Mouse (Mus musculus) mouse embryonic stem cell (cell line): ENCODE results near the gene Camta2.

ENCODE experiments used
- in situ Hi-C, 2 experiments: fragments of 300-500 bp; cut with MboI; formaldehyde crosslinking; loops; 1 replicate in 1 of 2; 3 replicates in 1 of 2; pipeline ENCODE4 v1.14.3; 2019 to 2020; ENCODE audit warnings: low sequenced_read_pairs in 2 of 2, low pct_unique_long_range_greater_than_20kb in 1 of 2, mixed read lengths in 1 of 2; ENCODE audit not compliant: unreplicated experiment in 1 of 2

Camta2 gene

GRCm38 (mm10) chr11:70639976-70640375 lies 47.9 kb downstream of the Camta2 start:
- in situ Hi-C loops = no loop called here

- in situ Hi-C loops = no loop called here
These were observed 49.1 kb downstream of the Camta2 start, which contains the start of gene Gp1ba for GRCm38 (mm10) chr11:70638714-70639278. Gp1ba (plus strand) TSS chr11:70639122.

- in situ Hi-C loops = no loop called here
These were observed 49.6 kb downstream of the Camta2 start for GRCm38 (mm10) chr11:70638293-70638692.

GRCm38 (mm10) chr11:70637764-70638163 lies 50.1 kb downstream of the Camta2 start:
- in situ Hi-C loops = no loop called here

- in situ Hi-C loops = no loop called here
These were observed 52.3 kb downstream of the Camta2 start for GRCm38 (mm10) chr11:70635601-70636000.

- in situ Hi-C loops = loop anchor here in 1 of 2 experiments (5.0 kb wide), 1 partner anchor 122 kb away; no protein-coding TSS in a partner anchor
These were observed 57.8 kb downstream of the Camta2 start for GRCm38 (mm10) chr11:70630129-70630528.

GRCm38 (mm10) chr11:70629557-70629956 lies 58.3 kb downstream of the Camta2 start:
- in situ Hi-C loops = no loop called here

- in situ Hi-C loops = no loop called here
These were observed 59.5 kb downstream of the Camta2 start for GRCm38 (mm10) chr11:70628431-70628830.

GRCm38 (mm10) chr11:70626877-70627276 lies 61.0 kb downstream of the Camta2 start:
- in situ Hi-C loops = no loop called here

GRCm38 (mm10) chr11:70625473-70625872 lies 62.4 kb downstream of the Camta2 start:
- in situ Hi-C loops = no loop called here

GRCm38 (mm10) chr11:70623053-70623742 lies 64.7 kb downstream of the Camta2 start:
- in situ Hi-C loops = loop anchor here in 1 of 2 experiments (25.0 kb wide), 1 partner anchor 211 kb away; the partner anchor contains the start of gene Pelp1

GRCm38 (mm10) chr11:70621972-70622814 lies 65.7 kb downstream of the Camta2 start:
- in situ Hi-C loops = loop anchor here in 1 of 2 experiments (25.0 kb wide), 1 partner anchor 210 kb away; the partner anchor contains the start of gene Pelp1
